Mouse (Mus musculus) ovary, adult 10 weeks (tissue): Measurements from ENCODE around the gene Elf1. TPM values are rescaled to one million over a fixed set of nuclear protein-coding genes. Genes with fewer than 3 reads are reported as not detected.

ENCODE experiments used
- polyA plus RNA-seq: library from polyadenylated mRNA; stranded (reverse); fragments of 350-450 nt; fragmentation: Illumina TruSeq; extraction: RNeasy Lipid Tissue Mini Kit (QIAGEN cat#74804); gene quantifications from one replicate; pipeline ENCODE4 v1.2.3, GENCODE M21; 2014

The Elf1 gene
- 84.8 TPM for polyA plus RNA-seq

DNA sequence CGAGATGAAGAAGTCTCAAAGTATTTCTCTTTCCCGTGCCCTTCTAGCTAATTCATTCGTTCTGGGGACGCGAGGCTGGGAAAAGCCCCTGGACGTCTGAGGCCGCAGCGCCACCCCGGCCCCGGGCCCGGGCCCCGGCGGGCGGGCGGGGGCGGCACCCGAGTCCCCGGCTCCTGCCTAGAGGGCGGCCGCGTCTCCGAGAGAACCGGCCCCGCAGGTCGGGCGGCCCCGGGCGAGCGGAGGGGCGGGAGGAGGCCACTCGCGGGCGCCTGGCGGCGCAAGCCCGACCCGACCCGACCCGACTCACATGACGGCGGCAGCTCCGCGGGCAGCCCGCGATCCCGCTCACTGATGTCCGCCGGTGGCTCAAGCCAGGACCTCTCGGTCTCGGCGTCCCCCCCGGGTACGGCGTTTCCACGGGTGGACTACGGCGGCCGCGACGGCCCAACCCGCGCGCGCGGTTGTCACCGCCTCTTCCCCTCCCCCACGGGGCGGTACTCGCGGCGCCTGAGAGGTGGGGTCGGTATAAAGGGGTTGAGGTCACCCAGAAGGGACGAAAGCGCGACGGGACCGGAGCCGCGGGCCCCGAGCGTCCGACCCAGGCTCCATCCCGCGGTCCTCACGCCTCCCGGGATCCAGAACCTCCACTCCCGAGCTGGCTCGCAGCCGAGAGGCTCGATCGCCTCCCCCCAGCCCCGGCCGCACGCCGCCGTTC is at the start of gene Elf1:
Gene Elf1 (plus strand): TSS at position 571 of the 715 bp plus-strand sequence.

DNA sequence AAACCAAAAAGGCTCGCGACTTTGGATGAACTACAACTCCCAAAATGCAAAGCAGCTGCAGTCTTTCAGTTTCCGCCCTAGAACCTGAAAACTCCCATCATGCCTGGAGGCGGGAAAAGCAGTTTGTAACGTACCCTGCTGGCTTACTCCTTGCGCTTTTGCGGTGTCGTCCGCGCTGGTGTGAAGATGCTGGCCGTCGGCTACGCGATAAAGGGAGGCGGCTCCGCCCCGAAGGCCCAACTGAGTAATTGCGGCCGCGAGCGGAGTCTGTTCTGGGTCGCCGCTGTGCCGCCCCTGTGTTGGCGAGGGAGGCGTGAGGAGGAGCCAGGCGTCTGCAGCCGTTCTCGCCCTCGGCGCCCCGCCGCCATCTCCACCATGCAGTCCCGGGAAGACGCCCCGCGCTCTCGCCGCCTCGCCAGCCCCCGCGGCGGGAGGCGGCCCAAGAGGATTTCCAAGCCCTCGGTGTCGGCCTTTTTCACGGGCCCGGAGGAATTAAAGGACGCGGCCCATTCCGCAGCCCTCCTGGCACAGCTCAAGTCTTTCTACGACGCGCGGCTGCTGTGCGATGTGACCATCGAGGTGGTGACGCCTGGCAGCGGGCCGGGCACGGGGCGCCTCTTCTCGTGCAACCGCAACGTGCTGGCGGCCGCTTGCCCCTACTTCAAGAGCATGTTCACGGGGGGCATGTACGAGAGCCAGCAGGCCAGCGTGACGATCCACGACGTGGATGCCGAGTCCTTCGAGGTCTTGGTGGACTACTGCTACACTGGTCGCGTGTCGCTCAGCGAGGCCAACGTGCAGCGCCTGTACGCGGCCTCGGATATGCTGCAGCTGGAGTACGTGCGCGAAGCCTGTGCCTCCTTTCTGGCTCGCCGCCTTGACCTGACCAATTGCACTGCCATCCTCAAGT is 29.1 kb upstream of the Elf1 start, which contains the start of gene Kbtbd6:
Gene Kbtbd6 (plus strand): TSS at position 155 of the 910 bp plus-strand sequence.

DNA sequence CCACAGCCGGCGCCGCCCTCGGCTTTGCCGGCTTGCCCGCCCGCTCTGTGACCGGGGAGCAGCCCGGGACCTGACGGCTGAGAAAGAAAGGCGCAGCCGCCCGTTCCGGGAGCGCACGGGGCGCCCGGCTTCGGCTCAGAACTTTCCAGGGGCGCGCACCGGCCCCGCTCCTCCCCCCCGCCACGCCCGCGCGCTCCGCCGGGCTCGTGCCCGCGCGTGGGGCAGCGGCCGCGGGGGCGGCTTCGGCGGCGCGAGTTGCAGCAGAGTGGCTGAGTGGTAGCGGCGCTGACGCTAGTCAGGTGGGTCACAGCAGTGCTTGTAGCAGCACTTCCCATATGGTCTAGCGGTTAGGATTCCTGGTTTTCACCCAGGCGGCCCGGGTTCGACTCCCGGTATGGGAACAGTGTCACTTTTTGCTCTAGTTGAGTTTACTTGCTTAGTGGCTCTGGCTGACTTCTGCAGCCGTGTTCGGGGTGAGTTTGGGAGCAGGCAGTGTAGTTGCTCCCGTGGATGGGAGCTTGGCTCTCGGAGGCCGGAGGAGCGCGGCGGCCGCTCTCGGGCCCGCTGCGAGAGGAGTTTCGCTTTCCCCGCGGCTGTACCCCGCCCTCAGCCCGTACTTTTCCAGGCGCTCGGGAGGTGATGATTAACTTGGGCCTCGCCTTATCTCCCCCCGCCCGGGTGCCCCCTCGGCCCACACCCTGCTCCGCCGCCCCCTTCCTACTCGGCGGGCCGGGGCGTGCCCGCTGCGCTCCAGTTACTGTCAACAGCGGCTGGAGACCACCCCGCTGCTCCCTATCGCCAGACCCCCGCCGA is 551 bp downstream of the Elf1 start, which contains the start of gene Wbp4:
Gene Wbp4 (minus strand): TSS at position 182 of the 813 bp plus-strand sequence.

DNA sequence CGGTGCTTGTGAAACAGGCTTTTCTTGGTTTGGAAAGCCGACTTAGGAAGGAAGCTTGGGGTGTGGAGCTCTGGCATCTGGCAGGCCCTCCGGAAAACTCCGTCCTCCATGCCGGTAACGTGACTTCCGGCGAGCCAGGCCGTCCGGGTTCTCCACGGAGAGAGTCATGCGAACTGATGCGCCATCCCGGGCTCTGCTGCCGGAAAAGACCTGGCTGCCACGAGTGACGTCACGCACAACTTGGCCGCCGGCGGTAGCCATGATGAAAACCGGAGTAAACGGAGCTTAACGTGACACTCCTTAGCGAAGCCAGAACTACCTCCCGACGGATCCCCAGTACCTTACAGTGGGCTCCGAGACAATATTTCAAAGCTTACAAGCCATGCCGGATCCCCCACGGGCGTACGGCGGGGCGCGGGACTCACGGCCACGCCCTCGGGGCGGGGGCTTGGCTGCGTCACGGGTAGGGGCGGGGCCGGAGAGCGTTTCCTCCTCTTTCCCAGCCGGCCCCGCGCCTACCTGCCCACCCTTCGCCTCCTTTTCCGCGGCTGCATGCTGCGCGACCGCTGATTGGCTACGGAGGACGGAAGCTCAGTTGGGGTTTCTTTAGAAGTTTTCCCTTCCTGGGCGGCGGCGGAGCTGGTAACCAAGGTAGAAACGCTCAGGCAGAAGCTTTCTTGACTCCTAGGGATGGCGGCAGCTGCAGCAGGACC is 106.3 kb downstream of the Elf1 start, which contains the start of gene Sugt1:
Gene Sugt1 (plus strand): TSS at position 553 of the 713 bp plus-strand sequence.

Other genes starting within 250 kb of the Elf1 start
- gene Zfp957, start 233.8 kb upstream of the Elf1 start, polyA plus RNA-seq, result 5.0 TPM
- 12.4 TPM for gene Rgcc, start 179.5 kb upstream of the Elf1 start, polyA plus RNA-seq
- 78.3 TPM for gene Naa16, start 90.4 kb upstream of the Elf1 start, polyA plus RNA-seq
- 25.7 TPM for gene Mtrf1, start 83.4 kb upstream of the Elf1 start, polyA plus RNA-seq
- gene Kbtbd7, start 54.7 kb upstream of the Elf1 start, polyA plus RNA-seq, result 87.9 TPM
- 7.2 TPM for gene Kbtbd6, start 29.4 kb upstream of the Elf1 start, polyA plus RNA-seq
- gene Wbp4, start 326 bp downstream of the Elf1 start, polyA plus RNA-seq, result 65.3 TPM
- gene Sugt1, start 106.5 kb downstream of the Elf1 start, polyA plus RNA-seq, result 407 TPM
- gene Cnmd, start 181.0 kb downstream of the Elf1 start, polyA plus RNA-seq, result 102 TPM